Mouse (Mus musculus) kidney, postnatal 36 days (tissue): ENCODE results near the gene Atp6v1d.

ENCODE experiments used
- DNase-seq, 2 experiments: peaks; one replicate each; pipeline ENCODE4 v3.0.0; 2021 to 2022; ENCODE audit warnings: mixed read lengths in 2 of 2

Gene Atp6v1d

DNA sequence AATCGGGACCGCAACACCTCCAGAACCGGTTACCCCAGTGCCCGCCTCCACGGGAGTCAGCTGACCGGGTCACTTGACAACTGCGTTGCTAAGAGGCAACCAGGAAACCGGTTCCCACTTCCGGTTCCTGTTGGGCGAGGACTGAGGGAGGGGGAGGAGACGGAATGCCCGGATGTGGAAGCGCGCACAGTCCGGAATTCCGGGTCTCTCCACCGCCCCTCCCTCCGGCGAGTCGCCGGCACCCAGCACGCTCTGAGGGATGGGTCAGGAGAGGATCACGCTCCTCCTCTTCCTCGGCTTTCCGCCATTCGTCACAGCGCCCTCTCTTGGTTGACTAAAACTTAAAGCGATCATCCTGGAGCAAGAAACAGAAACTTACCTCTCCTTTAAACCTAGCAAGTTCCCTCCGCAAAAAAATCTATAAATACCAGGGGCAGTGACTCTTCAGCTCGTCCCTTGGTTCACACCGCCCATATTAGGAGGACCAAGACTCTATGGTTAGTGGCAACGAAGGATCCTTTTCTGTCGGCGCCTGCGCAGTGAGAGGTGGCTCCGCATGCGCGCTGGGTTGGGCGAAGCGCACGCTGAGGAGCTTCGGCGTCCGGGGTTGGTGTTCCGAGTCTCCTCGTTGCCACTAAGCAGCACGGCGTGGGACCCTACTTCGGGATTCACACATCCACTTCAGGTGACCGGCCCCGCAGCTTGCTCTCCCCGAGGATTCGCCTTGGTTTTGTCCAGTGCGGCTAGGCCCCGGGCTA lies at the start of gene Atp6v1d, which contains the start of gene Eif2s1:
TSS of gene Atp6v1d (minus strand) at position 143 of the 758 bp plus-strand sequence.
TSS of gene Eif2s1 (plus strand) at position 324 of the 758 bp plus-strand sequence.
- DNase-seq: peak; percentile 98 to 99

DNA sequence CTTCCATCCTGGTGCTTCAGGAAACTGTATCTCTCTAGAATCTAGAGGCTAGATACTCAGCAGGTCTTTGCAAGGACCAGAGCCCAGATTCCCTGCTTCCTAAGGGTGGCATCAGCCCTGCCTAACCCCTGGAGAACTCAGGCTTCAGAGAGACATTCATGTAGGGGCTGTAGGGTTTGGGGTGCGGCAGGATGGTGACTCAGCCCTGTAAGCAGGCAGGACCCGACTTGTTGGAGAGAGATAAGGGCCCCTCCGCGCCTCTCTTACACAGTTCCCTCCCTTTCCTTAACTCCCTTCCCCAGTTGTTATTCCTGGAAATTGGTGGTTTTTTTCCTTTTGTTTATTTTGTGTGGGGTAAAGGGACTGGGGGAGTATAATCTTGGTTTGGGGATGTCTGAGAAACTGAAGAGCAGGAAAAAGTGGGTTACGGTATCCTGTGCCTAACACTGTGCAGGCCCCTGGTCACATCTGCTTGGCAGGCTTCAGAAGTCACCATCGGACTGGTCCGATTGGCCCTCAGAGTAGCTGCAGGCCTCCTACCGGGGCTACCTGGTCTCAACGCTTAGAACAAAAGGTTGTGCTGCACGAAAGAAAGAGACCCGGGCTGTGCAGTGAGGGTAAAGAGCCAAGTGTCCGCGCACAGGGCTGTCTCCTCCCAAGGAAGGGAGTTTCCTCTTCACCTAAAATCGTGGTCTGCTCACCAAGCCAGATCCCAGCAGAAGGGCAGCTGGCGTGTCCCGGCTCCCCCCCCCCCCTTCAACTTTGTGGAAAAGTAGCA lies 49.4 kb upstream of the Atp6v1d start:
- DNase-seq: no peak

DNA sequence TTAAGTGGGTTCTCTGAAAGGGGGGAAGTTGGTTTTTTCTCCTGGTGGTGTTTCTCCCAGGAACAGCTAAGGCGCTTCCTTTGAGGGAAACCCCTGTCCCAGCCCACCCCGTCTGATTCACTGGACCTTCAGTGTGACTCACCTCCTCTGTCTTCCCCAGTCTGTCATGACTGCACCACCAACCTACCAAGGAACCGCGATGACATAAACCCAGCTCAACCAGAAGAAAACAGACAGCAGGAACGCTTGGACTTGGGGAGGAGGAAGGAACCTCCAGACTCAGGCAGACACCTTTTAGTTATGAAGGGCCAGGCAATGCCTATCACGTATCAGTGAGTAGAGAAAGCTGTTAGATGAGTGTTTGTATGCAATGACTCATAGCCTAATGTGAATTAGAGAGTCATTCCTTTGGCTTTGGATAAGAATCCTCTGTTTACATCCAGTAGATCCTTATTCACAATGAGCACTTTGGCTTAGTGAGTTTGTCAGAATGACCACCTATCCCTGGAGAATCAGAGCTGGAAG lies 46.7 kb upstream of the Atp6v1d start:
- DNase-seq: no peak

DNA sequence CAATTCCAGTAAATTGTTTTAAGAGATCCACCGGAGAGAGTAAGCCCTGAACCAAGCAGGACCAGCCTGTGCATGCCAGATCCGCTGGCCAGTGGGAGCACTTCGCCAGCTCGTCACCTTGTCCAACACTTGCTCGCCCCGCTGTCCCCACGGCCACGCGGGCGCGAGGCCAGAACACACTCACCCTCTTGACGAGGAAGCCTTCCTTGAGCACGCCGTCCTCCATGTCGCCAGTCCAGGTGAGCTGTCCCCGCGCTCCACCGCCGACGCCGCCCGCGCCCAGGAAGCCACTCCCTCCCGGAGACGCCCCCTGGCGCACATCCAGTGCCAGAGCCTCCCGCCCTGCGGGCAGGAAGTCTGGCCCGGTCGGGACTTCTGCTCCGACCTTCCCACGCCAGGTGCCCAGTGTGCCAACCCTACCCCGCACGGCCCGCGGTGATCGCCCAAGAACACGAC lies 45.3 kb upstream of the Atp6v1d start, which contains the start of gene Plek2:
TSS of gene Plek2 (minus strand) at position 258 of the 456 bp plus-strand sequence.
- DNase-seq: peak; percentile 79 to 92

DNA sequence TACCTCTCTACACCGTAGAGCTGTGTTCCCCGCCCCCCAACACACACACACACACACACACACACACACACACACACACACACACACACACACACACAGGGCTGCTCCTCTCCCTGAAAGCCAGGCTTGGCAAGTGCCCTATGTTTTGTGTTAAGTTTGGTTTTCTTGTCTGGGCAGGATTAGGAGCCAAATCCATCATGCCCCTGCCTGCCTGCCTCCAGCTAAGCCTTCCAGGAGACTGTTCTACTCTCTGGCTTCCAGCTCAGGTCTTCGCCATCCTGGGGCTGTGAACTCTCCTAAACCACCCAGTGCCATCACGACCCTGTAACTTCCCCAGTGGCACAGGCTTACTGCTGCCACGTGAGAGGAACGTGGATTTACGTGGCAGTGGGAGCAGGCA lies 43.1 kb upstream of the Atp6v1d start:
- DNase-seq: no peak

DNA sequence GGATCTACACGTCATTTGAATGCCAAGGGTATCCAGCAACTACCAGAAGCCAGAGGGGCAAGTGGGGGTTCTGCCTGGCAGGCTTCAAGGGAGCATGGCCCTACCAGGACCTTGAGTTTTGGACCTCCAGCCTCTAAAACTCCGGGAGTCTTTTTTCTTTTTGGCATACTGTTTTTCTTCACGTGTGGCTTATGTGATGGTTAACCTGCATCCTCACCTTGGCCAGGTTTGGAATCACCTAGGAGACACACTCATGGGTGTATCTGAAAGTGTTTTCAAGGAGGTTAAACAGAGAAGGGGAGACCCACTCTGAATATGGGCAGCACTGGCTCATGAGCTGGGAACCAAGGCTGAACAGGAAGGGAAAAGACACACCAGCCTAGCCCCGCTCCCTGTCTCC lies 41.9 kb upstream of the Atp6v1d start:
- DNase-seq: no peak

DNA sequence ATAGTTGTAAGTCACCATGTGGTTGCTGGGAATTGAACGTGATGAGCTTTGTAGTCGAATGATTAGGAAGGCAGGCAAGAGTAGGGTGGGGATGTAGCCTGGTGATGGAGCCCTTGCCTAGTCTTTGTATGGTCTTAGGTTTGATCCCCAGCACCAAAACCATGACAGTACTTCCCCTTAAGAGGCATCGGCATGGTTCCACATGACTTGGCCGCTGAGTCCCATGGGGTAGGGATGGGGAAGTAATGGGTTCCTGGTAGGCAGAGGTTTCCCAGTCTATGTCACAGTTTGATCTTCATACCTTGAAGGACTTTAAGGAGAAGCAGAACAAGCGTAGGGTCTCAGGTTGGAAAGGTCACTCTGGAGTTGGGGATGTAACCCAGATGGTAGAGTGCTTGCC lies 40.0 kb upstream of the Atp6v1d start:
- DNase-seq: no peak

DNA sequence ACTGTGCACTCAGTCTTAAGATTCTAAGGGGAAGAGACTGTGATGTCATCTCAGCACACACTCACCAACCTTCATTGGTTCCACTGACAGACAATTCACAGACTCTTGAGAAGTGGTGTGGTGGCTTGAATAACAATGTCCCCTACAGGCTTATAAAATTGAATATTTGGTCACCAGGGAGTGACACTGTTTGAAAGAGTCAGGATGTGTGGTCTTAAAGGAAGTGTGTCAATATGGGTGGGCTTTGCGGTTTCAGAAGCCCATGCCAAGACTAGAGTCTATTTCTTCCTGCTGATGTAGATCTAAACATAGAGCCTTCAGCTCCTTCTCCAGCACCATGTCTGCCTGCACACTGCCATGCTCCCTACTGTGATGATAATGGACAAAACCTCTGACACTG lies 36.4 kb upstream of the Atp6v1d start:
- no peak for DNase-seq

DNA sequence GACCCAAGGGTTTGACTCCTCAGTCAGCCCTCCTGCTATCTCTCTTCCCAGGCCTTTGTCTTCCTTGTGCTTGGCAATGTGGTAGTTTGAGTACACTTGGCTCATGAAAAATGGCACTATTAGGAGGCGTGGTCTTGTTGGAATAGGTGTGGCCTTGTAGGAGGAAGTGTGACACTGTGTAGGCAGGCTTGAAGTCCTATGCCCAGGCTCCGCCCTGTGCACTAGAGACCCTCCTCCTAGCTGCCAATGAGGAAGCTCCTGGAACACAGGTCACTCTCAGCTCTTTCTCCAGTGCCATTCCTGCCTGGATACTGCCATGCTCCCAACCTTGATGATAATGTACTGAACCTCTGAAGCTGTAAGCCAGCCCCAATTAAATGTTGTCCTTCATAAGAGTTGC lies 29.7 kb upstream of the Atp6v1d start:
- DNase-seq: no peak

DNA sequence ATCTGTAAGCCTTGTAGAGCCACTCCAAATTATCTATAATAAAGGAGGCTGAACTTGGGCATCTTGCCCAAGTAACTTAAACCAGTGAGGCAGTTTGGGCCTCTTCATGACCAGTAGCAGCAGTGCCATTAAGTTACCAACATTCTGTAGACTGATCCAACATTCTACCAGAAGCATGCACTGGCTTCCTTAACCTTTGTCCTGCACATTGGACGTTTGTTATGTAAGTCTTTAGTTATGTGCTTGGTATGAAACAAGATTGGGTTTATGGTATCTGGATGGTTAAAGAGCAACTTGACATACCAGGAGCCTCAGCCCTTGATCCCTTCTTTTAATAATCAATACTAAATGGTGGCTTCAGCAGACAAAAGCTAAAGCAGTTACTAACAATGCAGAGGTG lies 28.6 kb upstream of the Atp6v1d start:
- DNase-seq: peak in 1 of 2 experiments; percentile 47

DNA sequence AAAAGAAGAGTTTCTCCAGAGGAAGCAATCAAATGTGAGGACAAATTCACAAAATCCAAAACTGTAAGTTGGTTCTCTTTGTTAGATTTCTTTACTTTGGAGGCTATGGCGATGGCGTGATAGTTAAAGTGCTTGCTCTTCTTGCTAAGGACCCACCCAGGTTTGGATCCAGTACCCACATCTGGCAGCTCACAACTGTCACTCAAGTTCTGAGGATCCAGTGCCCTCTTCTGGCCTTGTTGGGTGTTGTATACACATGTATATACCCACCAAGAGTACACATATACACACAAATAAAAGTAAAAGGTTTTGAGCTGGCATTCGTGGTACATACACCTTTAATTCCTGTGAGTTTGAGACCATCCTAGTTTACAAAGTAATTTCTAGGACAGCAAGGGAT lies 13.1 kb upstream of the Atp6v1d start:
- no peak for DNase-seq

DNA sequence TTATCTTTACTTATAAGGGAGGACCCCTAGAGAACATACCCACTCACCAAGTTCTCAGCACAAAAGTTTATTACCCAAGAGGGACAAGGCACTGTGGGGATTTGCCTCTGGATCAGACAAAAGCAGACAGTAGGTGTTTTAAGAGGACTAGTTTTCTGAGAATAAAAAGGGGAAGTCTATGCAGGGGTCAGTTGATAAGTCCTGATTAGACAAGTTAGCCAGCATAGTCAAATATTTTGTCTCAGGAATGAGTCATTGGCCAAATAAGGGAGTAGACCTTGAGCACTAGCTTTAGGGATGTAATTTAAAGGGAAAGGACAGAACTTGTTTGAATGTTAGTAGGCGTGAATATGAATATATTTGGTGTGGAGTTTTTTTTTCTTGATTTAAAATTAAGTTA lies 6.7 kb upstream of the Atp6v1d start:
- DNase-seq: no peak

DNA sequence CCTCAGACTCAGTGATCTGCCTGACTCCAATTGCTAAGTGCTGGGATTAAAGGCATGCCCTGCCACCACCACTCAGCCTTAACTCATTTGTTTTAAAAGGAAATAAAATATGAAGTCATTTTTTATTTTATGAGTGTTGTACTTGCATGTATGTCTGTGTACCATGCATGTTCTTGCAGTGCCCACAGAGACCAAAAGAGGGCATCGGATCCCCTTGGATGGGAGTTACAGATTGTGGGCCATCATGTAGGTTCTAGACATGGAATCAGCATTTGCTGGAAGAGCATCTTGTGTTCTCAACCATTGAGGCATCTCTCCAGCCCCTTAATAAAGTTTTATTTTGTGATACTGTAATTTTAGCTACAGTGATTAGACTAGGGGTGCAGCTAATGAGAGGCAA lies 4.0 kb upstream of the Atp6v1d start:
- peak in 1 of 2 experiments; percentile 50 for DNase-seq

DNA sequence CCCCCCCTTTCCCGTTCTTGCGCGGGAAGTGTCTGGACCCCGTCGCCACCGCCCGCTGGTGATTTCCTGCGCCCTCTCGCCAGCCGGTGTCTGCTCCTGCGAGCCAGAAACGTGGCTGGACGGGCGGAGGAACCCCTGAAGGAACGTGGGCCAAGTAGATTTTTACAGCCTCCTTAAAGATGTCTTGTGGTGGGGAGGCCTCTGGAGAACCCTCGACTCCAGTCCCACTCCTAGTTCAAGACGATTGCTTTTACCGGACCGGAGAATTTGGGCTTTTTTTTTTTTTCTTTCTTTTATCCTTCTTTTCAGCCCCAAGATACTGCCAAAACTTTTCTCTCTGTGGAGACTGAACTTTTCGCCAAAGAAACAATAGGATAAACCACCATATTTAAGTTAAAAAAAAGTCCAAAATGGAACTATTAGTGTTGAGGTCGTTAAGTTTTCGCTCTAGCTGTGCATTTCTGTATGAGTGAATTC lies 854 bp upstream of the Atp6v1d start:
- no peak for DNase-seq

DNA sequence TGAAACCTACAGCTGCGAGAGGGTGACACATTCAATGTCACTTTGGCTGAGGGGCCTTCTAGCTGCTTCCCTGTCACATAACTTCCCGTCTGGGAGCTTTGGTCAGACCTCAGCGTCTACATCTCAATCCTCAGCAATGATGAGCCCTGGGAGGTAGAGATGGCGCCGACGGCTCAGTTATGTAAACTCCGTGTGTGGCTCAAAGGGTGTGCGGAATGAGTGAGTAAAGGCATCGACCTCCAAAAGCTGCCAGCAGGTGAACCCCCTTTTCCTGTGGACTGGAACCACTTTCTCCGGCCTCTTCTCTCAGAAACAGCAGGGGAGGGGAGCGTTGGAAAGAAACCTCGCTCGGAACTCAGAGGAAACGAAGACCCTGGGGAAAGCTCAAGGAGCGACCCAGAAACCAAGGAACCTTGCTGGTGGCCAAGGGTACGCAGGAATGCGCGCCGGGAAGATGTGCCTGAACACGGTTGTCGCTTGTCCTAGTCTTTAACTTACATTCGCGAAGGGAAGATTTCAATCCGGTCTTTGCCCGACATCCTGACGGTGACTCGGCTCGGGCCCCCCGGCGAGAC lies 430 bp downstream of the Atp6v1d start:
- DNase-seq: peak; percentile 36 to 54

DNA sequence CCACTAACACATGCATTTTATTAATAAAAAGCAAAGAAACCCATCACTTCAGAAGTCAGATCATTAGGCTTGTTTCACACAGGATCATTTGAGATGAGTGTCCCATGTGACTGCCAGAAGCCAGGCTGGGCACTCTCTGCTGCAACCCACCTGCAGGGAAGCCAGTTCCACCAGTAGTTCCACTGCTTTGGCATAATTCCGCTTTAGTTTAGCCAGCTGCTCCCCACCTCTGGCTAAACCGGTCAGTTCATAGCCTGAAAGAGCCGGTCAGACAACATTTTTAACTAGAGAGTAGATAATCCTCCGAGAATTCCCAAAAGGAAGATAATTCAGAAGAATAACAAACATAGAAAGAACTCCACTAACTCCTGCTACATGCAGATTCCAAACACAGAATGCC lies 13.2 kb downstream of the Atp6v1d start:
- DNase-seq: no peak

DNA sequence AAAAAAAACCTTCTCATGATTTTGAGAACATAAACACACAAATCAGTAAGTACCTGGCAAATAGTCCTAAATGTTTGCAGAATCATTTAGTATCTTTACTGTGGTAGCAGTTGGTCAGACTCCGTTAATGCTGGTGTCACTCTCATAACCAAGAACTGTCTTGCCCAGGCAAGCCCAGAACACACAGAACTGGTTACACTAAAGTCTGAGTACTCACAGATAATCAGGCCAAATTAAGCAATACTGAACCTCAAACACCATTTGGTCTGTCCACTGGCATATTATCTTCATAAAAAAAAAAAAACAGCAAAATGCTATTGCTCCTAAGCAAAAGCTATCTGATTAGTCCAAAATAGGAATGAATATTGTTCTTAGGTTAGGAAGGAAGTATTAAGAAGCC lies 19.0 kb downstream of the Atp6v1d start:
- DNase-seq: no peak

DNA sequence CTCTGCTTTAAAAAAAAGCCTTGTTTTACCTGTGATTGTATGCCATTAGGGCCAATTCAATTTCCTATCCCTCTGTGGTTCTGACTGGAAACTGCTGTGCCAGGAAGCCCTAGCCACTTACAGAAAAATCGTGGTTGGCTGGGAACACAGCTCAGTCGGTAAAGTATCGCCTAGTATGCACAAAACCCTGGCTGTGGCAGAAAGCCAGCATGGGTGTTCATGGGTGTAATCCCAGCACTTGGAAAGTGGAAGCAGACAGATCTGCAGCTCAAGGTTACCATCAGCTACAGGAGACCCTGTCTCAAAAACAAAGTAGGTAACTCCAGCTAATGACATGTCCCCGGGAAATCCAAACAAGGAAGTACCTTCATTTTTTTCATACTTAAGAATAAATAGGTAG lies 21.5 kb downstream of the Atp6v1d start:
- peak; percentile 34 to 70 for DNase-seq

DNA sequence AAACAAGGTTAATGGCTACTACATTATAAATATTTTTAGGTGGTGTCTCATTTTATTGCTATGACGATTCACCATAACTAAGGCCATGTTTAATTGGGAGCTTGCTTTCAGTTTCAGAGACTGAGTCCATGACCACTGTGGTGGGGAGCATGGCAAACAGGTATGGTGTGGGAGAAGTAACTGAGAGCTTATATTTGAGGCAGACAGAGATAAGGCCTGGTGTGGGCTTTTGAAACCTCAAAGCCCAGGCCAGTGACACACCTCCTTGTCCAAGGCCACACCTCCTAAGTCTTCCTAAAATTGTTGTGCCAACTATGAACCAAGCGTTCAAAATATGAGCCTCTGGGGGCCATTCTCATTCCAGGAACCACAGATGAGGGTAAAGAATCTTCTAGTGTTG lies 26.9 kb downstream of the Atp6v1d start:
- DNase-seq: no peak

DNA sequence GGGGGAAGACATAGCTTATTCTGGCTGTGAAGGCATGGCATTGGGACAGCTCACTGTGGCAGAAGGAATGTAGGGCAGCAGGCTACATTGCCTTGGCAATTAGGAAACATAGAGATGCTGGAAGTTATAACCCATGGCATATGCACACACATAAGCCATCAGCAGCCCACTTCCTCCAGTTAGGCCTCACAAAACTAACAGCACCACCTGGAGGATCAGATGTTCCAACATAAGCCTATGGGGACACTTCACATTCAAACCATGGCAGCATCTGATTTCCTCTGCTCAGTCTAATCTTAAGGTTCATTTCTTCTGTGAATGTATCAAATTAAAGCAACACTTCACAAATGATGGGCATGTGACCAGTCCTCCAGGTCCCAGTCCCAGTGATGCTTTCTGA lies 47.0 kb downstream of the Atp6v1d start:
- peak in 1 of 2 experiments; percentile 32 for DNase-seq

DNA sequence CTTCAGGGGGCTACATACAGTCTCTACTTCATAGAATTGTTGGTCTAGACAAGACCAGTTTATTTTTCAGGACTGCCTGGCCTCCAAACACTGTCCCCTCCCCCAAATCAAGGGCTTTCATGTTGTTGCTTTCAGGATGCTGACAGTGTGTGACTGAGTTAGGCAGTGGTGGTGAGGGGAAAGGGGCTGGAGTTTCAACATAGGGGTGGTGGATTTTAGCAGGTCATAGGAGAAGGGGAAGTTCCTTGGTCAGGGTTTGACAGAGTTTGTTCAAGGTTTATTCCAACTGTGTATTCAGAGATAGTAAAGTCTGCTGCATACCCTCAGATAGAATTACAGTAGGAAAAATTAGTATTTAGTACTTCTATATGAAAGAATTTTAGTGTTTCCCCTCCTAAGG lies 59.6 kb downstream of the Atp6v1d start:
- DNase-seq: no peak

DNA sequence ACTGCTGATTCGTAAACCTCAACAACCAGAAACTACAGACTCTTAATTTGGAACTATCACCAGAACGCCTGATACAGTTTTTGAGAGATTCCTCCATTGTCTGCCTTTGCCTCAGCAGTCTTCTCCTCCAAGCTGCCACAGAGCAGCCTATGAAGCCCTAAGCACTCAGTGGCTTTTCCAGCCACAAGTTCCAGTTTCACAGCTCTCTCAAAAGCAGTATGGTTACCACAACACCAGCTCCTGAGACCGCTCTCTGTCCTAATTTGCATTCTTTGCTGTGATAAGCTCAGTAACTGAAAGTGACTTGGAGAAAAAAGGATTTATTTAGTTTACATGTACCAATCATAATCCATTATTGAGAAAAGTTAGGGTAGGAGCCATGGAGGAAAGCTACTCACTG lies 61.4 kb downstream of the Atp6v1d start:
- DNase-seq: no peak

DNA sequence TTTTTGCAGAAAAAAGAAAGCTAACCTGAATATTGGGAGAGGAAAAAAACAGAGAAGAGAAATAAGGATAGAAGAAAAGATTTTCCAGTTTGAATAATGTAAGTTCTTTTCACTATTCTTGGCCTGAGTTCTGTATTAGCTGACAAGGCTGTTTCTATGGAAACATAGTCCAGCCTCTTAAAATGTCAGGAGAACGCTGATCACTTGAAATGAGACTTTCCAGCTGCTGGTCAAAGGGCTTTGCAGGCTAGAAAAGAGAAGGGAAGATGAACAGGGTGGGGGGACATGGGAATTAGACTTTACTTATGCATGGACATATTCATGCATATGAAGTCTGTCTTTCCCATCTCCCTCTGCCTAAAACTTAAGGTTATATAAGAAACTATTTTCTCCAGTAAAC lies 67.2 kb downstream of the Atp6v1d start:
- peak; percentile 13 to 62 for DNase-seq
